Mouse (Mus musculus) T-helper 1 cell (primary cell): Measurements from ENCODE around the gene Drg1.

ENCODE experiments used
- in situ Hi-C: fragments of 300-600 bp; cut with MboI, MseI; formaldehyde crosslinking; loops from one replicate; pipeline ENCODE4 v1.15.1; 2025; ENCODE audit warnings: high pct_unique_total_duplicates

The Drg1 gene

DNA sequence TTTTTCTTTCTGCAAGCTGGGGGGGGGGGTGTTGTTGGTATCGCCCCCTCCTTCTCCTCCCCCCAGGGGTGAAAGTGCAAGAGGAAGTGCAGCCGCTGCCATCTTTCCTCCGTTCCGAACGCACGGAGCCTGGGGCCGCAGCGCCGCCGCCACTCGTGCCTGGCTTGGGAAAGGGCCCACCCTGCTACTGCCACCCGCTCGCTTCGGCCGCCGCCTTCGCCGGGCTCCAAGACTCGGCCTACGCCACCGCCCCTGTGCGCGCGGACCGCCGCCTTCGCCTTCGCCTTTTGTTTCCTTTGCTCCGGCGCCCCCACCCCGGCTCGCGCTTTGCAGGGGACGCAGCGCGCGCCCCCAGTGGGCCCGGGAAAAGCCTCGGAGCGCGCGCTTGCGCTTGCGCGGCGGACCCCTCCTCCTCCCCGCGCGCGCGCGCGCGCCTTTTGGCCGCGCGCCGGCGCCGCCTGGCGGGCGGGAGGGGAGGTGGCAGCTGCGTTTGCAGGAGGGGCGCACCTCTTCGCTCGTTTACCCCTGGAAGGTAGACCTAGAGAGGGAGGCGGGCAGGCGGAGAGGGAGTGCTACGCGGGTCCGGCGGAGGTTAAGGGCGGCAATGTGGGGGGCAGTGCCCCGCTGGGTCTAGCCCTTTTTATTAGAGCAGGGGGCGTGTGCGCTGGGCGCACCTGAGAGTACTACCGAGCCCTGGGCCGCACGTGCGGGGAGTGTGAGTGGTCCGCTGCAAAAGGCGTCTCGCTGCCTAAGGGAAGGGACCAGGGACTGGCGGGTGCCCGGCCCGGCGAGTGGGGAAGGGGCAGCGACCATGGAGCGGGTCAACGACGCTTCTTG, 23.8 kb upstream of the Drg1 start:
- in situ Hi-C loops = loop anchor here (5.0 kb wide), 1 partner anchor 42 kb away; the partner anchor contains the start of gene Pik3ip1

GRCm38 (mm10) chr11:3289302-3289802, 23.1 kb upstream of the Drg1 start:
- in situ Hi-C loops = no loop called here

GRCm38 (mm10) chr11:3288521-3289301, 22.5 kb upstream of the Drg1 start, which contains the start of gene Patz1:
Patz1 (plus strand) TSS chr11:3288874.
- in situ Hi-C loops = no loop called here

DNA sequence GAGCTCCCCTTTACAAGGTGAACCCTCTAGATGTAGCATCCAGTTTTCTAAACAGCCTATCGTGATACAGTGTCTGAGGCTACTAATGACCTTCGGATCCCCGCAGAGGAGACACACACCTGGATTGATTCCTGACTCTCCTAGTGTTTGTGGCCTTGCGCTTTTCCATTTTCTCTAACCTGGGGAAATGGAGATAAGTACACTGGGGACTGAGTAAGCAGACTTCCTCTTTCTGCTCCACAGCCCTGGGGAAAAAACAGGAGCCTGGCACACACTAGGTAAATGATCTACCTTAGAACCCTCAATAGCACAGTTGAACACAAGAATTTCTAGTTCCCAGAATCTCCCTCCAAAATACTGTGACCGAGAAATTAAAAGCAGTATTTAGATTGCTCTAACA, 21.7 kb upstream of the Drg1 start:
- in situ Hi-C loops = no loop called here

DNA sequence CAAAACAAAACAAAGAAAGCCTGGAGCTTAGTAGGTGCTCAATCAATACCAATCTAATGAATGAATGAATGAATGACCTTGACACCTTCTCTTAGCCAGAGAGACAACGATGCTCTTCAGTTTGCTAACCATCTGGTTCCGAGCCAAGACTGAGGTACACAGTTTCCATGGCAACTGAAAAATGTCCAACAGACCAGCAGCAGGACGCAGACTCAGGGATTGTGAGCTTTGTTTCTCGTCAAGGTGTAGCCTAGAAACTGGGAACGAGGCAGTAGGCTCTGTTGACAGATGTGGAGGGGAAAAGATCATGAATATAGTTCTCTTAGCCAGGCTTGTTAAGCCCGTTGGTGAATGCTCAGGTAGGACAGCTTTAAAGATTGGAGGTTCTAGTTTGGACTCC, 20.9 kb upstream of the Drg1 start:
- in situ Hi-C loops = no loop called here

- in situ Hi-C loops = no loop called here
These were observed 19.7 kb upstream of the Drg1 start for GRCm38 (mm10) chr11:3285940-3286339.

GRCm38 (mm10) chr11:3283645-3284044, 17.4 kb upstream of the Drg1 start:
- in situ Hi-C loops = no loop called here

- in situ Hi-C loops = no loop called here
These were observed 16.7 kb upstream of the Drg1 start for GRCm38 (mm10) chr11:3282887-3283286.

GRCm38 (mm10) chr11:3279729-3280128, 13.5 kb upstream of the Drg1 start:
- in situ Hi-C loops = no loop called here

DNA sequence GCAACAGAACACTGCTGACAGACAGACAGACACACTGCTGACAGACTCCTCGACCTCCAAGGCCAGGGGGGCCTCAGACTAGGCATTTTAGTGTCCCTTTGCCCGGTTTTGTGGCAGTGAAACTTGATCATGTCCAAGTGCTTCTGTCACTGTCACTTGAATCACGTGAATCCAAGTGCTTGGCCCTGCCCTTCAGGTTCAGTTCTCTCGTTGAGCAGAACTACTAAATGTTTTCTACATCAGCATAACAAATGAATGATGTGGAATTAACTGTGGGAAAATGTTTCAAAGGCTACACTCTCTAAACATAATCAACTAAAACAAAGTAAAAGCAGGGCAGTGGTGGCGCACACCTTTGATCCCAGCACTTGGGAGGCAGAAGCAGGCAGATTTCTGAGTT, 12.1 kb upstream of the Drg1 start:
- in situ Hi-C loops = no loop called here

DNA sequence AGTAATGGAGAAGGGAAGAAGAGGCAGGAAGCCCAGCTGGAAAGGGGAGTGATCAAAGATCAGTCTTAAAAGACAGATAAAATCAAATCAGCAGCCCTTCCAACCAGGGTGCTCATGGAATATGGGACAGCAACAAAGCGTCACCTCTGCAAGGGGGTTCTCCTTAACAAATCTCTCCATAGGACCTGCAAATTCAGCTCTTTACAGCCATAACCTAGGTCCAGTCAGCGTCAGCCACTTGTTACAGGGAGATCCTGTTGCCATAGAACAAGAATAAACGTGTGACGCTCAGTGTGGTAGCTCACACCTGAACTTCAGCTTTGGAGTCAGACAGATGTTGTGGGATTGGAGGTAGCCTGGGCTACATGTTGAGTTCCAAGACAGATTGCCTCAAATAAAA, 3.0 kb upstream of the Drg1 start:
- in situ Hi-C loops = no loop called here

GRCm38 (mm10) chr11:3267133-3267532, 918 bp upstream of the Drg1 start:
- in situ Hi-C loops = no loop called here

DNA sequence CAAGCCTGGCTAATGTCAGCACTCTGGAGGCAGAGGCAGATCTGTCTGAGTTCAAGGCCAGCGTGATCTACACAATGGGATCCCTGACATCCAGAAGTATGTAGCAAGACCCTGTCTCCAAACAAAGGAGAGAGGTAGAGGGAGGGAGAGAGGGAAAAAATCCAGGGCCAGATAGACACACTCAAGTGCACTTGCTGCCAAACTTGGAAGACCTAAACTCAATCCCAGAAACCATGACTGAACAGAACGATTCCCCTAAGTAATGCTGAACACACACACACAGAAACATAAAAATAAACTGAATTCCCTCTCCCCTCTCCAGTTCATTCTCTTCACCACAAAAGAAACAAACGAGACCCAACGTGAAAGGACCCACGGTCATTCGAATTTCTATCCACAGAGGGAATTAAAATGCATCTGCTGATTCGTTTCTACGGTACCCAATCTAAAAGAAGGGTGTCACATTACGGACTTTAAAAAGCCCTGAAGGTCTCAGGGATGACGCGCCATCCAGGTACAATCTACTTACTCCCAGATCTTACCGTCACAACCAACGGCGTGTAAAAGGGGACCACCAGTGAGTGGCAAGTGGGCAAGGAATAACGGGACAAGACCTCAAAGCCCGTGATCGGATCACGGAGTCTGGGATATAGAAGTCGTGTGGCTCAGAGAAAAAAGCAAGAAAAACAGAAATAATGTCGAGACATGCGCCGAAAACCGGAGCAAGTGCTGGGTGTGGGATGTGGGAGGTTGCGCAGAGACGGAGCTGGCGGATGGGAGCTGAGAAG, 730 bp downstream of the Drg1 start:
- in situ Hi-C loops = no loop called here

DNA sequence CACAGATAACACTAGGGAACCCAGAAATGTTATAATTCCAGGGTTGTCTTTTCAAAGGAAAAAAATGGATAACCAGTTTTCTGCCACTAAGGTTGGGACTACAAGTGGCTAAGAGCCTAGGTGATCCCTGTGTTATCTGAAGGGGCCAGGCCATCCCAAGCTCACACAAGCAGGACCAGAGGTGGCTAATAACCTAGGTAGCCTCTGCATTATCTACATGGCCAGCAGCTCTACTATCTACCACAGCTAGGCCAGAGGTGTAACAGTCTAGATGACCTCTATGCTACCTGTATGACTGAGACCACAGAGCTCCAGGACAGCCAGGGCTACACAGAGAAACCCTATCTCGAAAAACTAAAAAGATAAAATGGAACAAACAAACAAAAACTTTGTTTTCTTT, 6.7 kb downstream of the Drg1 start:
- in situ Hi-C loops = no loop called here

- in situ Hi-C loops = loop anchor here (5.0 to 10.0 kb wide), 2 partner anchors 35 to 1817 kb away; partner anchors contain the start of gene Gas2l1
These were observed 18.8 kb downstream of the Drg1 start for GRCm38 (mm10) chr11:3247387-3247786.

GRCm38 (mm10) chr11:3243771-3244170, 22.4 kb downstream of the Drg1 start:
- in situ Hi-C loops = loop anchor here (10.0 kb wide), 1 partner anchor 1821 kb away; the partner anchor contains the start of gene Gas2l1

- in situ Hi-C loops = loop anchor here (10.0 kb wide), 1 partner anchor 1822 kb away; the partner anchor contains the start of gene Gas2l1
These were observed 23.8 kb downstream of the Drg1 start for GRCm38 (mm10) chr11:3242395-3242794.

GRCm38 (mm10) chr11:3235277-3235676, 30.9 kb downstream of the Drg1 start:
- in situ Hi-C loops = no loop called here

- in situ Hi-C loops = no loop called here
These were observed 32.5 kb downstream of the Drg1 start for GRCm38 (mm10) chr11:3233704-3234103.

DNA sequence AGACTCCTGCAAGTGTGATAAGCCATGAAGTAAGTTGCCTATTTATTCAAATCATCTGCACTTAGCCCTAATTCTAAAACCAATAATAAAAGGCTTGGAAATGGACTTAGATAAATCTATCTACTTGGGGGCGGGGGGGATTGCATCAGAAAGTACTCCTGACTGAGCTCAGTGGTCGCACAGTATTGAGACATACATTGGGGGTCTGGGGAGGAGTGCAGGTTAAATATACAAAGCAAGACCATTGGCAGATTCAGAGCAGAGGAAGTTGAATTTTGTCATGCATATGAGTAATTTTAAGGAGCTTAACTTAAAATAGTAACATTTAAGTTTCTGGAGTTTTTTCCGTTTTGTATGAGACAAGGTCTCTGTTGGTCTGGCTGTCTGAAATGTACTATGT, 34.0 kb downstream of the Drg1 start:
- in situ Hi-C loops = no loop called here

DNA sequence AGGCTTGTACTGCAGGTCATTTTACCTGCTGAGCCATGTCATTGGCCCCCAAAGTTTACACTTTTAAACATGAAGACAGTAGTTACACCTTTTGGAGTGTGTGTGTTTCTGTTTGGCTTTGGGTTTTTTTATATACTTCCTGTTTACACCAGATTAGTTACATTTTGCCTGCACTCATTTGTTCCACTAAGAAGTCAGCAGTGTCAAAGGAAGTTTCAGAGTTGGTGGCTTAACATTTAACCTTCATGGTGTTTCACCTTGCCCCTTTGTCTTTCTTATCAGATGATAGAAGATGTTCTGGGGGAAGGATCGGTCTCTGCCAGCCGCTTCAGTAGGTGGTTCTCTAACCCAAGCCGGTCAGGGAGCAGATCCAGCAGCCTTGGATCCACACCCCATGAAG, 39.1 kb downstream of the Drg1 start:
- in situ Hi-C loops = no loop called here
